Mouse (Mus musculus): ENCODE data around the gene Hsh2d. TPM values are rescaled to one million over a fixed set of nuclear protein-coding genes. Genes with fewer than 3 reads are reported as not detected.
A peak's percentile ranks its signal among the peaks of the same experiment; 100 is the strongest.

The Hsh2d gene
- polyA plus RNA-seq, 1 experiment from 2014 or later = 0.09 TPM

DNA sequence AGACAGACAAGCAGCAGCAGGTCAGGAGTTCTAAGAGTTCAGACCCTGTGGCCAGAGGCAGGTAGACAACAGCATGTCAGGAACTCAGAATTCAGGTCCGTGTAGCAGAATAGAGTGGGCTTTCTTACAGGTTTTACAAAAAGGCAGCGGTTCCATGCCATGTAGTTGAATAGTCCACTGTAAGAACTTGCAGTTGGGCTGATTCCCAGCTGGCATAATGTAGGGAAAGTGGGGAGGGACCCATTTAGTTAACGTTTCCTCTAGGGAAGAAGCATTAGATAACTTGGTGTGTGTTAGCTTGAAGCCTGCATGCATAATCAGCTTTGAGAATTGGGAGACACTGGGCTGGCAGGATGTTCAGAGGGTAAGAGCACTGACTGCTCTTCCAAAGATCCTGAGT is 30.7 kb upstream of the Hsh2d start:
- Histone ChIP-seq H3K4me1 (replicated peaks) (peaks cover 15% of the 10 kb centered on the region), H3K27ac (ENCODE audit: poor library complexity, severe bottlenecking) (no peak overlapping the region), H3K9me3 (replicated peaks) (no peaks in the 10 kb centered on the region), H3K4me3 (no peak overlapping the region), H3K27me3 (replicated peaks) (no peaks in the 10 kb centered on the region), H3K9ac (no peak overlapping the region), H3K4me2 (no peak overlapping the region), H3K36me3 (peaks cover 7% of the 10 kb centered on the region)
- 79% methylated on average over 3 of the region's 3 CpGs for WGBS
- ATAC-seq (ENCODE audit: insufficient number of reproducible peaks, low FRiP score) = no peak

DNA sequence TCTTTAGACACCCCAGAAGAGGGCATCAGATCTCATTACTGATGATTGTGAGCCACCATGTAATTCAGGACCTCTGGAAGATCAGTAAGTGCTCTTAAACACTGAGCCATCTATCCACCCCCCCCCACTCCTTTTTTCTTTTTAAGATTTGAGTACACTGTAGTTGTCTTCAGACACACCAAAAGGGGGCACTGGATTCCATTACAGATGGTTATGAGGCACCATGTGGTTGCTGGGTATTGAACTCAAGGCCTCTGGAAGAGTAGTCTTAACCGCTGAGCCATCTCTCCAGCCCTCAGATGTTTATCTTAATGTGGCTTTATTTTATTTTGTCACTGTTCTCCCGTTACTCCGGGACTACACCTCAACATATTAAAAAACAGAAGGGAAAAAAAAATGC is 29.4 kb upstream of the Hsh2d start:
- peaks cover 11% of the 10 kb centered on the region for H3K36me3 ChIP-seq
- WGBS = 61% methylated on average over 3 of the region's 3 CpGs
- H3K9me3 ChIP-seq (replicated peaks) = no peaks in the 10 kb centered on the region
- H3K9ac ChIP-seq = no peak overlapping the region
- no peak for ATAC-seq (ENCODE audit: insufficient number of reproducible peaks, low FRiP score)
- H3K4me1 ChIP-seq (replicated peaks) = peaks cover 15% of the 10 kb centered on the region
- no peaks in the 10 kb centered on the region for H3K27me3 ChIP-seq (replicated peaks)
- peak overlapping the region; percentile 98 for H3K4me3 ChIP-seq
- no peak overlapping the region for H3K27ac ChIP-seq (ENCODE audit: poor library complexity, severe bottlenecking)
- peak overlapping the region; percentile 71 for H3K4me2 ChIP-seq

- Histone ChIP-seq H3K27ac (ENCODE audit: poor library complexity, severe bottlenecking) (peak within 1 kb of the TSS; percentile 80), H3K4me3 (peak within 1 kb of the TSS; percentile 98), H3K9ac (peak within 1 kb of the TSS; percentile 98), H3K27me3 (replicated peaks) (no peaks in the 10 kb centered on the region), H3K36me3 (peaks cover 18% of the 10 kb centered on the region), H3K4me1 (replicated peaks) (peaks cover 15% of the 10 kb centered on the region), H3K4me2 (peak within 1 kb of the TSS; percentile 94), H3K9me3 (replicated peaks) (no peaks in the 10 kb centered on the region)
- WGBS = under 1% methylated on average over 82 of the region's 82 CpGs
- ATAC-seq (ENCODE audit: insufficient number of reproducible peaks, low FRiP score) = peak; percentile 99
These were observed 28.4 kb upstream of the Hsh2d start, which contains the start of gene Rab8a for GRCm38 (mm10) chr8:72160707-72161697. Gene Rab8a (plus strand): TSS chr8:72161200.

DNA sequence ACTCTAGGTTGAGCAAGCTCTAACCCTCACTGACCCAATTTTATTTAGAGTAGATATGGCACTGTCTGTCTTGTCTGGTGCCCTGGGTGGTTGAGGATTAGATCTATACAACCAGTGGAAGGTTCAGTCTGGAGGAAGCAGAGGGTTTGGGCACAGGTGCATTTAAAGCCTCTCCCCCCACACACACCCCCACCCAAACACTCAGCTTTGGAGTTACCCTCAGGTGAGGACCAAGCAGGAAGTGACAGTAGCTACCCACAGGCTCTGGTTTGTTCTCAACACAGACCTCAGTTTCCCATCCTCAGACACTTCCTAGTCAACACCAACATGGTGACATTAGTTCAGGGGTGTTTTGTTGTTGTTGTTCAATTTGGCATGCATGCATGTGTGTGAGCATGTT is 26.6 kb upstream of the Hsh2d start:
- Histone ChIP-seq H3K9ac (no peak overlapping the region), H3K27me3 (replicated peaks) (no peaks in the 10 kb centered on the region), H3K27ac (ENCODE audit: poor library complexity, severe bottlenecking) (no peak overlapping the region), H3K9me3 (replicated peaks) (no peaks in the 10 kb centered on the region), H3K4me1 (replicated peaks) (peaks cover 15% of the 10 kb centered on the region), H3K36me3 (peaks cover 24% of the 10 kb centered on the region), H3K4me3 (no peak overlapping the region), H3K4me2 (no peak overlapping the region)
- no peak for ATAC-seq (ENCODE audit: insufficient number of reproducible peaks, low FRiP score)

- Histone ChIP-seq H3K9ac (no peak overlapping the region), H3K4me3 (no peak overlapping the region), H3K9me3 (replicated peaks) (no peaks in the 10 kb centered on the region), H3K36me3 (peaks cover 85% of the 10 kb centered on the region), H3K27ac (ENCODE audit: poor library complexity, severe bottlenecking) (no peak overlapping the region), H3K4me2 (no peak overlapping the region), H3K27me3 (replicated peaks) (no peaks in the 10 kb centered on the region), H3K4me1 (replicated peaks) (no peaks in the 10 kb centered on the region)
- 92% methylated on average over 3 of the region's 3 CpGs for WGBS
- ATAC-seq (ENCODE audit: insufficient number of reproducible peaks, low FRiP score) = no peak
These were observed 20.3 kb upstream of the Hsh2d start for GRCm38 (mm10) chr8:72169098-72169668.

GRCm38 (mm10) chr8:72169681-72170249 is 19.7 kb upstream of the Hsh2d start:
- no peaks in the 10 kb centered on the region for H3K9me3 ChIP-seq (replicated peaks)
- ATAC-seq (ENCODE audit: insufficient number of reproducible peaks, low FRiP score) = no peak
- H3K36me3 ChIP-seq = peaks cover 85% of the 10 kb centered on the region
- no peak overlapping the region for H3K27ac ChIP-seq (ENCODE audit: poor library complexity, severe bottlenecking)
- WGBS = 63% methylated on average over 3 of the region's 3 CpGs
- H3K4me1 ChIP-seq (replicated peaks) = no peaks in the 10 kb centered on the region
- no peak overlapping the region for H3K9ac ChIP-seq
- no peak overlapping the region for H3K4me2 ChIP-seq
- H3K27me3 ChIP-seq (replicated peaks) = no peaks in the 10 kb centered on the region
- H3K4me3 ChIP-seq = no peak overlapping the region

DNA sequence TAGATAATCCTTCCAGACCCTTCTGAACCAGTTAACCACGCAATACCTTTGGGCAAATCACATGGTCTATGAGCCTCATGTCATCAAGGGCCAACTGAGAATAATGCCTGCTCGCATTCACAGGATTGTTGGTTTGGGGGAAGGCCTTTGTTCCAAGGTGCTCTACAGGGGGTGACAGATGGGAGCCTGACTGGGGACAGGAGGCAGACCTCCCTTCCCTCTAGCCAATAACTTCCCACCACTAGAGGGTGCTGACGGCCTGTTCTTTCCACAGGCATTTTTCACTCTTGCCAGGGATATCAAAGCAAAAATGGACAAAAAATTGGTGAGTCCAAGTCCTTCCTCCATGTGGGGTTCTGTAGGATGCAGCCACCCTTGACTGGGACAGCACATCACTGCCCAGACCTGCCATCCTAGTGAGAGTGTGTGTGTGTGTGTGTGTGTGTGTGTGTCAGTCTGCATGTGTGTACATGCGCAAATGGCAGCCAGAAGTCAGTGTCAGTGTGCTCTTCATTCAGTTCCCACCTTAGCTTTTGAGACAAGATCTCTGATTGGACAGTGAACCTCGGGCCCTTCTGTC is 12.0 kb upstream of the Hsh2d start:
- no peak overlapping the region for H3K9ac ChIP-seq
- no peak overlapping the region for H3K4me3 ChIP-seq
- no peaks in the 10 kb centered on the region for H3K4me1 ChIP-seq (replicated peaks)
- WGBS = 68% methylated on average over 5 of the region's 5 CpGs
- H3K4me2 ChIP-seq = no peak overlapping the region
- no peaks in the 10 kb centered on the region for H3K9me3 ChIP-seq (replicated peaks)
- H3K36me3 ChIP-seq = peaks cover 91% of the 10 kb centered on the region
- ATAC-seq (ENCODE audit: insufficient number of reproducible peaks, low FRiP score) = 0 out of 2 replicates have a peak, but pooled peaks have one; percentile 23
- no peaks in the 10 kb centered on the region for H3K27me3 ChIP-seq (replicated peaks)
- H3K27ac ChIP-seq (ENCODE audit: poor library complexity, severe bottlenecking) = no peak overlapping the region

- WGBS = 88% methylated on average over 2 of the region's 2 CpGs
These were observed 5.8 kb upstream of the Hsh2d start for GRCm38 (mm10) chr8:72183554-72184202.

GRCm38 (mm10) chr8:72187793-72188331 is 1.6 kb upstream of the Hsh2d start:
- H3K9me3 ChIP-seq (replicated peaks) = no peaks in the 10 kb centered on the region
- no peak overlapping the region for H3K9ac ChIP-seq
- no peak overlapping the region for H3K4me3 ChIP-seq
- WGBS = 80% methylated on average over 2 of the region's 2 CpGs
- H3K27me3 ChIP-seq (replicated peaks) = no peaks in the 10 kb centered on the region
- no peak overlapping the region for H3K4me2 ChIP-seq
- H3K4me1 ChIP-seq (replicated peaks) = no peaks in the 10 kb centered on the region
- no peak overlapping the region for H3K27ac ChIP-seq (ENCODE audit: poor library complexity, severe bottlenecking)
- no peaks in the 10 kb centered on the region for H3K36me3 ChIP-seq
- ATAC-seq (ENCODE audit: insufficient number of reproducible peaks, low FRiP score) = no peak

More at GRCm38 (mm10) chr8:72183554-72184202, 5.8 kb upstream of the Hsh2d start:
- Histone ChIP-seq H3K9ac (no peak overlapping the region), H3K27ac (ENCODE audit: poor library complexity, severe bottlenecking) (no peak overlapping the region), H3K9me3 (replicated peaks) (no peaks in the 10 kb centered on the region), H3K27me3 (replicated peaks) (no peaks in the 10 kb centered on the region), H3K4me3 (no peak overlapping the region), H3K4me1 (replicated peaks) (no peaks in the 10 kb centered on the region), H3K4me2 (no peak overlapping the region), H3K36me3 (peaks cover 29% of the 10 kb centered on the region)
- no peak for ATAC-seq (ENCODE audit: insufficient number of reproducible peaks, low FRiP score)

- WGBS = 77% methylated on average over 2 of the region's 2 CpGs
- no peak for ATAC-seq (ENCODE audit: insufficient number of reproducible peaks, low FRiP score)
These were observed 739 bp downstream of the Hsh2d start for GRCm38 (mm10) chr8:72190215-72190539.

More at GRCm38 (mm10) chr8:72190215-72190539, 739 bp downstream of the Hsh2d start:
- no peak overlapping the region for H3K27ac ChIP-seq (ENCODE audit: poor library complexity, severe bottlenecking)
- H3K9ac ChIP-seq = no peak overlapping the region
- H3K36me3 ChIP-seq = no peaks in the 10 kb centered on the region
- no peak overlapping the region for H3K4me2 ChIP-seq
- H3K4me3 ChIP-seq = no peak overlapping the region
- H3K9me3 ChIP-seq (replicated peaks) = no peaks in the 10 kb centered on the region
- no peaks in the 10 kb centered on the region for H3K4me1 ChIP-seq (replicated peaks)
- H3K27me3 ChIP-seq (replicated peaks) = no peaks in the 10 kb centered on the region
